Mouse (Mus musculus): ENCODE data around the gene Antxr2. TPM values are rescaled to one million over a fixed set of nuclear protein-coding genes. Genes with fewer than 3 reads are reported as not detected.

The Antxr2 gene
- total RNA-seq, 2 experiments from 2014 or later: 2.0 to 2.1 TPM

- no peak for DNase-seq (ENCODE audit: extremely low spot score in 1 of 2, low spot score in 1 of 2)
Measured at GRCm38 (mm10) chr5:97996500-97997176, 34.2 kb downstream of the Antxr2 start.

DNA sequence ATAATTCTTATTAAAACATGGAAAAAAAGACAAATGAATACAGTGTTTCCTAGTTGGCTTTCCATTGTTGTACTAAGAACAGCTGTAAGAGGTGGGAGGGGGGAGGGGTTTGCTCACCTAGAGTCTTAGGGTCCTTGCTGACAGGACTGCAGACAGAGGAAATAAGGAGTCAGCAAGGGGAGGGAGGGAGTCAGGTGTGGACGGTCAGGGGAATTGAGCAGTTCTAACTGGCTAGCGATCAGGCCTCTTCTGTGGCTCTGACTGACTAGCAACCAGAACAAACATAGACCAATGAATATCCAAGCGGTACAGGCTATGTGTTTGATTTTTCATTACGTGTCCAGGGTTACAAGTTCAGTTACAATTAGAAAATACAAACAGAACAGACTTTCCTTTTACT, 35.0 kb downstream of the Antxr2 start:
- no peak for DNase-seq (ENCODE audit: extremely low spot score in 1 of 2, low spot score in 1 of 2)

DNA sequence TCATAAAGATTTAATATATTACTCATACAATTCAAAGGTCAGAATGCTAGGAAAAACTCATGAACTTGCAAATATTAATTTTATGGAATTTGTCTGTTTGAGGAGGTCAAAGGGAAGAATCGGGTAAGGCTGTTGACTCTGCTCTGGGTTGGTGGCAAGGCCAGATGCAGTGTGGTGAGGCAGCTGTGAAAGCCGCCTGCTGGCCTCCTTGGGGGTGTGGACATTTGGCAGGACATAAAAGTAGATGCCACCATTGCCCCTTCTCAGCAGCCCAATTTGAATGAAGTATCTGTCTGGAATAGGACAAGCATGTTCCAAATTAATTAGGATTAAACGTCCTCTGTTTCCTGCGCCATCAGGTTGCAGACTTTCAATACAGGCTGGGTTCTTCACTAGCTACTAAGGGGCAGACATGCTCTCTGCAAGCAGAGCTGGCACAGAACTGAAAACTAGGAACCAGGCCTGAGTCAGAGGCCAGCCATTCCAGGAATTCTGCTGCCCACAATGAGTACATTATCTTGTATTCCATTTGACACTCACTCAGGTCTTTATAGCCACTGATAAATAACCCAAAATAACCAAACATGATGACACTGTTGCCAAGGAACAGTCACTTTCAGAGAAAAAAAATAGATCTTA, 44.1 kb downstream of the Antxr2 start:
- no peak for DNase-seq (ENCODE audit: extremely low spot score in 1 of 2, low spot score in 1 of 2)

DNA sequence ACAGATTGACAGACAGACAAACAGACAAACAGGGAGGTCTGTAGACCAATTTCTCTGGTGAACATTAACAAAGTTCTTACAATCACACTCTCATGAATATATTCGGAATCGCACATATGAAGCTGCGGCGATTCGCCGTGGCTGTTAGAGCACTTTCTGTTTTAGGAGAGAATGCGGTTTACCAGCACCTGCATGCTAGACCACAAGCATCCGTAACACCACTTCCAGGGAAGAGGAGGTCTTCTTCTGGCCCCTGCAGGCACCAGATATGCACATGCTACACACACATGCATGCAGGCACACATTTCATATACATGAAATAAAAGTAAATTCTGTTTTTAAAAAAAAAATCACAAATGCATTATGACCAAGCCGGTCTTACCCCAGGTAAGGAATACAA, 47.5 kb downstream of the Antxr2 start:
- no peak for DNase-seq (ENCODE audit: extremely low spot score in 1 of 2, low spot score in 1 of 2)

DNA sequence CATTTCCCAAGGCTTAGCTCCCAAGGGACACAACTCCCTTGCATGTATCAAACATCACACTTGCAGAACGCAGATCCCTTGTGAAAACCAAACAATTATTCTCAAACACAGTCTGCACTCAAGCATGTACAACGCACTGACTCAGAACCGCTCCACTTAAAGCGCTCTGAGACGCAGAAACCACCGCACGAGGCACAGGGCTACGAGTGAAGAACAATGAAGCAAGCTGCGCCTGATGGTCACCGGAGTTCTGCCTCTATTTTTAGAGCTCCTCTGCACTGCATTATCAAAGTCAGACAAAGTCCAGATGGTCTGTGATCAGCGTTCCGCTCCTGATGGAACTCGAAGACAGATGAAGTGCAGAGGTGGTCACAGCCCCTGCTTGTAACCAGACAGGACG, 50.4 kb downstream of the Antxr2 start:
- no peak for DNase-seq (ENCODE audit: extremely low spot score in 1 of 2, low spot score in 1 of 2)

GRCm38 (mm10) chr5:97973293-97973692, 57.5 kb downstream of the Antxr2 start:
- DNase-seq (ENCODE audit: extremely low spot score in 1 of 2, low spot score in 1 of 2): no peak

GRCm38 (mm10) chr5:97972029-97972428, 58.8 kb downstream of the Antxr2 start:
- no peak for DNase-seq (ENCODE audit: extremely low spot score in 1 of 2, low spot score in 1 of 2)

GRCm38 (mm10) chr5:97971236-97971635, 59.6 kb downstream of the Antxr2 start:
- no peak for DNase-seq (ENCODE audit: extremely low spot score in 1 of 2, low spot score in 1 of 2)

GRCm38 (mm10) chr5:97967044-97967443, 63.8 kb downstream of the Antxr2 start:
- no peak for DNase-seq (ENCODE audit: extremely low spot score in 1 of 2, low spot score in 1 of 2)

GRCm38 (mm10) chr5:97966101-97966500, 64.7 kb downstream of the Antxr2 start:
- no peak for DNase-seq (ENCODE audit: extremely low spot score in 1 of 2, low spot score in 1 of 2)

- no peak for DNase-seq (ENCODE audit: extremely low spot score in 1 of 2, low spot score in 1 of 2)
Measured at GRCm38 (mm10) chr5:97964444-97964843, 66.4 kb downstream of the Antxr2 start.

DNA sequence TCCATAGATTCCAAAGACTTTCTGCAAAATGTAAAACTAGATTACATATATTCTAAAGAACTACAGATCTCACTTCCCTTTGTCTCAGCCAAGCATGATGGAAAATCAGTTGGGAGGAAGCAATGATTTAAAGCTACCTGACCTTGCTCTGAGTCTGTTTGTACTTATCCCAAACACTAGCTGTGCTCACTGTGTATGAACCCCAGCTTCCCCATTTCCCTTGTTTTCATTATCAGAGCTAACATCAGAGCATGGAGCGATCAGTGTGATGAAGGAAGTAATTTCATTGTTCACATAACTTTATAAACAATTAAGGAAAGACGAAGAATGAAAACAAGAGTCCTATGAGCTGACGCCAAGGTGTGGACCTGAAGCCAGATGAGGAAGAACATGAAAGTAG, 68.3 kb downstream of the Antxr2 start:
- no peak for DNase-seq (ENCODE audit: extremely low spot score in 1 of 2, low spot score in 1 of 2)

- DNase-seq (ENCODE audit: extremely low spot score in 1 of 2, low spot score in 1 of 2): no peak
Measured at GRCm38 (mm10) chr5:97961786-97962185, 69.1 kb downstream of the Antxr2 start.

DNA sequence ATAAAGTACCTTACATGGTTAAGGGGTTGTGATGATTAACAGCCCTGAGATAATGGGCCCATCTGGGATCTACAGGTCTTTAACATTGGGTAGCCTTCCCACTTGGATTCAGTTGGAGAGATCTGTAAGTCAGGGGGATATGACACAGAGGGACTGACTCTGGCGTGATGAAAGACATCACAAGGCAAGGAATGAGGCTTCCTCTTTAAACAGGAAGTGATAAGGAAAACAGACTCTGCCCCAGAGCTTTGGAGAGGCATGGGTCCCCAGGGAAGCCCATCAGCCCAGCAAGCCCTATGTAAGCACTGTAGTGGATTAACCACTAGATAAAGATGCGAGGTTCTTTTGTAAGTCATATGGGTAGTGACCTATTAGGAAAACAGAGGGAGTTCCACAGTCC, 71.2 kb downstream of the Antxr2 start:
- DNase-seq (ENCODE audit: extremely low spot score in 1 of 2, low spot score in 1 of 2): no peak

DNA sequence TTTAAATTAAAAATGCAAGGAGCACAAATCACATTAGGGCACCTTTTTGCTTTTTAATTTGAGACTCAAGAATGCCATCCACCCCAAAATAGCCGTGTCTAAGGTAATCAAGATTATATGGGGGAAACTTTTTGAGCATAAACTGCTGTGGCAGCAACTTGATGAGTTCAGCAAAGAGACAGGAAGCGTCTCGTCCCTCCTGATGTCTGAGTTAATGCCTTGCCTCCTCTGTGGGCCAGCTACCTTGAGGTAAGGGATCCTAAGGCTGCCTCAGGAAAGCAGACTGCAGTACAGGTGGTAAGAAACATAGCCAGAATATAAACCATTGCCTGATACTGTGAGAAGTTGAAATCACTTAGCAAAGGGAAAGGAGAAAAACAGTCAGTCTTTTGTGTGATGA, 71.8 kb downstream of the Antxr2 start:
- DNase-seq (ENCODE audit: extremely low spot score in 1 of 2, low spot score in 1 of 2): no peak

DNA sequence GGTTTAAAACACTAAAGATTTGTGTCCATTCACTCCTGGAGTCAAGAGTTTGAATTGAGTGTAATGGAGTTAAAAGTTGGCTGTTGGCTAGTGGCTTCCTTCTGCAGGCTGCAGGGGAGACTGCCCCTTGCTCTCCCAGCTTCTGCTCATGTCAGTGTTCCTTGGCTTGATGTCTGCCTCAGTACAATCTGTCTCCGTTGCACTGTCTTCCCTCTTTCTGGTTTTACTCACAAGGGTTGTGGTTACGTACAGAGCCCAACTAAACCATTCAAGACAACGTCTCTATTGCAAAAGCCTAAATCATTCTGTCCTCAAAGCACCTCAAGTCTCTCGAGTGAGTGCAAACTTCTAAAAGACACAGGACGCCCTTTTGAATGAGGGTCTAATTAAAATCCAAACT, 73.3 kb downstream of the Antxr2 start:
- no peak for DNase-seq (ENCODE audit: extremely low spot score in 1 of 2, low spot score in 1 of 2)

GRCm38 (mm10) chr5:97954193-97954772, 76.6 kb downstream of the Antxr2 start:
- DNase-seq (ENCODE audit: extremely low spot score in 1 of 2, low spot score in 1 of 2): no peak

DNA sequence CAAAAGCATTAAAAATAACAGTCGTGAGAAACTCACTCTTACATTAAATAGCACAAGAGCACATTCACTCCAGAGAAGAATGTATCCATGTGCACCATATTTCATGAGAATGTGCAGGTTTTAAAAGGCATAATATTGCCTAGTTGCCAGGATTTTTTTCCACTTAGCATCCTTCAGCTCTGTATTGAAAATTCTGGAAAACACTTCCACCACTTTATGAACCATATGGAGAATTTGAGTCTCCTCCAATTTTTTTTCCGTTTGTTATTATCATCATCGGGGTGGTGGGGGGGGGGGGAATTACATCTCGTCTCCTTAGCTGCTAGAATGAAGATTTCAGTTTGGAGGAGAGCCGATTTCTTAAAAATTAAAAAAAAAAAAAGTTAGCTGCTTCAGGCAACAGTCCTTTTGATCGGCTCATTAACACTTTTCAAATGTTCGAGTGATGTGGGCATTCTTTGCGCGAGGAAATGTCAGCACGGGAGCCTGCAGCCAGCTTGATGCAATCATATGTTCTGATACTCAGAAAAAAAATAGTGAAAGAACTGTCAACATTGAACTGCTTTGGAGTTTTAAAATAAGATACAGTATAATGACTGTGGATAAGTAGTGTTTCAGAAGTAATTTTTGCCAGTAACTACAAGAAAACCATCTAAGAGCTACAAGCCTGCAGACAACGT, 77.5 kb downstream of the Antxr2 start:
- no peak for DNase-seq (ENCODE audit: extremely low spot score in 1 of 2, low spot score in 1 of 2)

GRCm38 (mm10) chr5:97947261-97947660, 83.6 kb downstream of the Antxr2 start:
- no peak for DNase-seq (ENCODE audit: extremely low spot score in 1 of 2, low spot score in 1 of 2)

DNA sequence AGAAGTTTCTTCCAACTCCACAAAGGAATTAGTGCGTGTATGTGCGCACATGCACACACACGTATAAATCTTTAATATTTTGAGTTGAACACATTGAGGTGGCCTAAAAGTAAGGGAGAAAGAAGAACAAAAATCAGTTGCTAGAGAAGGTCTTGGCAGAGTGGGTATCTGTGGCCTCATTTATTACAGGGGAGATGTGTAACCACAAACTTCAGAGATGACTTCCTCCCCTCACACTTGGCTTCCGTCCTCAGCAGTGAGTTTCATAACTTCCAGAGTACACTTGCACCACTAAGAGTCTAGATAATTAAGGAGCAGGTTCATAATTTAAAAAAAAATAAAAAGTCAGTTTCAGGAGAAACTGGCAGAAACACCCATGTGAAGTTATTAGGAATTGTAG, 84.6 kb downstream of the Antxr2 start:
- DNase-seq (ENCODE audit: extremely low spot score in 1 of 2, low spot score in 1 of 2): no peak

All from layer of hippocampus, postnatal 25 days (tissue).